Mouse (Mus musculus): ENCODE measurements around the gene Fut11.

Gene Fut11

GRCm38 (mm10) chr14:20694884-20695760 lies at the start of gene Fut11:
Fut11 (plus strand) TSS chr14:20694968.
- peak; percentile 96 for DNase-seq

GRCm38 (mm10) chr14:20645547-20645946 lies 49.2 kb upstream of the Fut11 start:
- no peak for DNase-seq

- no peak for DNase-seq
These were observed 48.4 kb upstream of the Fut11 start for GRCm38 (mm10) chr14:20646381-20646780.

- no peak for DNase-seq
These were observed 43.8 kb upstream of the Fut11 start for GRCm38 (mm10) chr14:20651000-20651399.

- no peak for DNase-seq
These were observed 43.0 kb upstream of the Fut11 start for GRCm38 (mm10) chr14:20651722-20652256.

GRCm38 (mm10) chr14:20654690-20655421 lies 39.9 kb upstream of the Fut11 start:
- no peak for DNase-seq

GRCm38 (mm10) chr14:20655731-20656130 lies 39.0 kb upstream of the Fut11 start:
- DNase-seq: no peak

- no peak for DNase-seq
These were observed 38.4 kb upstream of the Fut11 start, which contains the start of gene Myoz1 for GRCm38 (mm10) chr14:20656361-20656760. Myoz1 (minus strand) TSS chr14:20656540.

- peak; percentile 68 for DNase-seq
These were observed 36.4 kb upstream of the Fut11 start for GRCm38 (mm10) chr14:20658326-20658725.

GRCm38 (mm10) chr14:20658902-20659301 lies 35.9 kb upstream of the Fut11 start:
- no peak for DNase-seq

- DNase-seq: no peak
These were observed 35.1 kb upstream of the Fut11 start for GRCm38 (mm10) chr14:20659687-20660086.

GRCm38 (mm10) chr14:20660827-20661660 lies 33.7 kb upstream of the Fut11 start:
- peak; percentile 99 for DNase-seq

GRCm38 (mm10) chr14:20661661-20662331 lies 33.0 kb upstream of the Fut11 start:
- peak; percentile 47 for DNase-seq

GRCm38 (mm10) chr14:20662740-20663139 lies 32.0 kb upstream of the Fut11 start:
- DNase-seq: no peak

GRCm38 (mm10) chr14:20663601-20664000 lies 31.2 kb upstream of the Fut11 start:
- DNase-seq: no peak

- no peak for DNase-seq
These were observed 30.3 kb upstream of the Fut11 start for GRCm38 (mm10) chr14:20664436-20664835.

- DNase-seq: no peak
These were observed 27.3 kb upstream of the Fut11 start for GRCm38 (mm10) chr14:20667469-20667868.

GRCm38 (mm10) chr14:20668154-20668810 lies 26.5 kb upstream of the Fut11 start, which contains the start of gene Synpo2l:
Synpo2l (minus strand) TSS chr14:20668354.
- DNase-seq: no peak

- DNase-seq: no peak
These were observed 21.8 kb upstream of the Fut11 start for GRCm38 (mm10) chr14:20672990-20673389.

GRCm38 (mm10) chr14:20673735-20674063 lies 21.1 kb upstream of the Fut11 start:
- no peak for DNase-seq

GRCm38 (mm10) chr14:20674064-20674833 lies 20.5 kb upstream of the Fut11 start, which contains the start of gene Sec24c:
Sec24c (plus strand) TSS chr14:20674308.
- peak; percentile 100 for DNase-seq

Measured in embryo, embryonic 11 days (tissue).